Mouse (Mus musculus) liver, embryonic 15.5 days (tissue): Measurements from ENCODE around the gene Olfr1012. TPM values are rescaled to one million over a fixed set of nuclear protein-coding genes. Genes with fewer than 3 reads are reported as not detected.

Source experiments
- polyA plus RNA-seq: library from polyadenylated mRNA; unstranded; fragments of >200 nt; fragmentation: Nextera tagmentation; extraction: Ambion mirVana; gene quantifications from 2 replicates; pipeline ENCODE4 v1.2.1, GENCODE M21; 2015

Gene Olfr1012
- polyA plus RNA-seq, 1 experiment from 2014 or later, result not detected

Other genes starting within 250 kb of the Olfr1012 start
- gene 4833423E24Rik, start 243.7 kb downstream of the Olfr1012 start, polyA plus RNA-seq, result not detected in 2 replicates
- gene Olfr996, start 183.6 kb downstream of the Olfr1012 start, polyA plus RNA-seq, result not detected in 2 replicates
- gene Olfr998, start 173.8 kb downstream of the Olfr1012 start, polyA plus RNA-seq, result not detected in 2 replicates
- gene Olfr1000, start 150.9 kb downstream of the Olfr1012 start, polyA plus RNA-seq, result not detected in 2 replicates
- gene Olfr1002, start 112.1 kb downstream of the Olfr1012 start, polyA plus RNA-seq, result not detected in 2 replicates
- not detected in 2 replicates for gene Olfr154, start 98.3 kb downstream of the Olfr1012 start, polyA plus RNA-seq
- gene Olfr1006, start 84.0 kb downstream of the Olfr1012 start, polyA plus RNA-seq, result not detected in 2 replicates
- gene Olfr1008, start 73.3 kb downstream of the Olfr1012 start, polyA plus RNA-seq, result not detected in 2 replicates
- not detected in 2 replicates for gene Olfr1009, start 47.3 kb downstream of the Olfr1012 start, polyA plus RNA-seq
- gene Olfr1013, start 4.3 kb upstream of the Olfr1012 start, polyA plus RNA-seq, result not detected in 2 replicates
- gene Olfr1014, start 9.9 kb upstream of the Olfr1012 start, polyA plus RNA-seq, result not detected in 2 replicates
- gene Olfr1015, start 19.3 kb upstream of the Olfr1012 start, polyA plus RNA-seq, result not detected in 2 replicates
- gene Olfr1016, start 39.8 kb upstream of the Olfr1012 start, polyA plus RNA-seq, result not detected in 2 replicates
- not detected in 2 replicates for gene Olfr1018, start 55.7 kb upstream of the Olfr1012 start, polyA plus RNA-seq
- not detected in 2 replicates for gene Olfr1019, start 82.7 kb upstream of the Olfr1012 start, polyA plus RNA-seq
- gene Olfr1020, start 84.3 kb upstream of the Olfr1012 start, polyA plus RNA-seq, result not detected in 2 replicates
- not detected in 2 replicates for gene Olfr1022, start 105.8 kb upstream of the Olfr1012 start, polyA plus RNA-seq
- gene Olfr1023, start 122.9 kb upstream of the Olfr1012 start, polyA plus RNA-seq, result not detected in 2 replicates
- not detected in 2 replicates for gene Olfr1024, start 142.3 kb upstream of the Olfr1012 start, polyA plus RNA-seq
- gene Olfr1025-ps1, start 152.4 kb upstream of the Olfr1012 start, polyA plus RNA-seq, result not detected in 2 replicates
- gene Olfr1026, start 158.8 kb upstream of the Olfr1012 start, polyA plus RNA-seq, result not detected in 2 replicates
- gene Olfr1028, start 187.7 kb upstream of the Olfr1012 start, polyA plus RNA-seq, result not detected in 2 replicates
- not detected in 2 replicates for gene Olfr1029, start 211.1 kb upstream of the Olfr1012 start, polyA plus RNA-seq
- gene Olfr1030, start 216.5 kb upstream of the Olfr1012 start, polyA plus RNA-seq, result not detected in 2 replicates
- gene Olfr1031, start 227.5 kb upstream of the Olfr1012 start, polyA plus RNA-seq, result not detected in 2 replicates
- not detected in 2 replicates for gene Olfr1032, start 242.8 kb upstream of the Olfr1012 start, polyA plus RNA-seq